Mouse (Mus musculus) CD4-positive, CD25-positive, alpha-beta regulatory T cell, adult 2 months (primary cell): ENCODE measurements around the gene Tanc2.

ENCODE experiments used
- DNase-seq: peaks from one replicate; pipeline ENCODE4 v3.0.0-alpha.2; 2012; ENCODE audit warnings: low read depth, low spot score

Tanc2 gene

DNA sequence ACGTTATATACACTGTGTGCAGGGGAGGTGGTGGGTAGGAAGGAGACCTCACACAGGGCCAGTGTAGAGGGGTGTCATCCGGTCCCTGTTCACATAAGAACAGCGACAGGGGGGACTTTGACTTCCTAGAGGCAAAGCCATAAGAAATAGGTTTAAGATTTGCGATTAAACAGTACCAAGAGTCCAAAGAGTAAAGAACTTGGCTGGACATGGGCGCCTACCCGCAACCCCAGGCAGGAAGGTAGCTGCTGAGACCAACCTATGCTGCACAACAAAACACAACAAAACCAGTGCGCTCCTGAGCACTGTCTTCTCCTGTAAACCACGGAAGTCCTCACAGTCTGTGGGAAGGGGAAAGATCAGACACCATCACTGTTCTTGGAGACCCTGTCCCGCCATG lies 362.3 kb downstream of the Tanc2 start:
- DNase-seq, result no peak

DNA sequence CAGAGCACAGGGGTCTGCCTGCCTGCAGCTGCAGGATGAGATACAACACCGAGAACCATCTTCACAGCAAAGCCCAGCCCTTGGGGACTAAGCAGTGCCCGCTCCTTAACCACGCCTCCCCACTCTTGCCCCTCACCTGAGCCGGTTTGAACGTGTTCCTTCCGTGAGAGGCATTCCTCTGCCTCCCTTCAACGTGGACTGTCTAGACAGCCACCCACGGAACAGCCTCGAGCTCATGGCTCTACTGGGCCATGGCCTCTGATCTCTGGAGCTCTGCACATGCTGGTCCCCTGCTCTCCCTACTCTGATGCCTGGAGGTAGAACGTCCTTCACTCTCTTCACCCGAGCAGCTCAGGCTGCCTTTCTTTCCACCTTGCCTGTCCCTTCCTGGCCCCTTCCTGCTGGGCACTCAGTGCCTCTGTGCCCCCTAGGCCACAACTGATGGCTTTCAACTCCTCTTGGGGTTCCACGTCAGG lies 363.2 kb downstream of the Tanc2 start, which contains the start of gene Cyb561:
Cyb561 (minus strand) TSS at position 426 of the 476 bp plus-strand sequence.
- no peak for DNase-seq

DNA sequence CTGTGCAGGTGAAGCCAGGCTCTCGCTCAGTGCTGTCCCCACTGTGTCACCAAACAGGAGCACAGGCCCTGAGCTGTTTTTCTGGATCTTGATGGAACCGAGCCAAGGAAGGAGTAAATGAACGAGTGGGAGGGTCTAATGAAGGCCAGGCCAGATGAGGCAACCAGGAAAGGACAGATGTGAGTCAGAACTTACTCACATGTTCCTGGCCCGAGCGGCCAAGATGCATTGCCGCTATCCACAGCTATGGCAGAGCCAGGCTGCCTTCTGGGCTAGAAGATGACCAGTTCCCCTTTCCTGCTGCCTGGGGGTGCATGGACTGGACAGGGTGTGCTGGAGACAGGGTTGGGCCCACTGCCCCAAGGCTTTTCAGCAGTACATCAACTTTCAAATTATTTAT lies 363.6 kb downstream of the Tanc2 start:
- DNase-seq, result no peak

GRCm38 (mm10) chr11:105955815-105956430 lies 366.1 kb downstream of the Tanc2 start:
- no peak for DNase-seq

DNA sequence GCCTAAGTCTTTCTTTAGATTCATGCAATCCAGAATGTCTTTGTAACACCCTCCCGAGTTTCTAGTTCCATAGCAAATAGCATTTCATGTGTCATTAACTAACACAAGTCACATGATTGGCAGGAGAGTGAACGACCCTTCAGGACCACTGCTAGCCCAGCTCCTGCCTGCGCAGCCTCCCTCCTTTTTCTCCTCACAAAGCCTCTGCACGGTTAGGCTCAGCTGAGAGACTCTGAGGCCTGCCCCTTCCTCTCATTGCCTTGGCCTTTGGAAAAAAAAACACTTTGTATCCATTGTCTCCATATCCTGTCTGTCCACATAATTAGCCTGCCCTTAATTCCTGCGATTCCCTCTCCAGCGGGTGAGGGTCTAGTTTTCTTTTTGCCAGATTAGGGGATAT lies 367.7 kb downstream of the Tanc2 start:
- no peak for DNase-seq

DNA sequence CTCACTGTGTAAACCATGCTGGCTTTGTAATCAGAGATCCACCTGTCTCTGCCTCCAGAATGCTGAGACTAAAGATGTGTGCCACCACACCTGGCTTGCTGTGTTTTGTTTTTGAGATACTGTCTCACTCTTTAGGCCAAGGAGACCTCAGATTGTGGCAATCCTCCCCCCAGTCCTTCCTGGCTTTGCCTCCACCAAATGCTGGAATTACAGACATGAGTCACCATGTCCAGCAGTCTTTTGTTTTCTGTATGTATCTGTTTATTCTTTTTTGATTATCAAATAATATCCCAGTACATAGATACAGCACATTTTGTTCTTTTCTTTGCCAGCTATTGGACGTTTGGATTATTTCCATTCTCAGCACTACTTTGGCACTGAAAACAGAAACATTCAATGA lies 368.8 kb downstream of the Tanc2 start:
- DNase-seq, result no peak

- peak; percentile 9 for DNase-seq
Measured at GRCm38 (mm10) chr11:105959355-105959754, 369.6 kb downstream of the Tanc2 start.

DNA sequence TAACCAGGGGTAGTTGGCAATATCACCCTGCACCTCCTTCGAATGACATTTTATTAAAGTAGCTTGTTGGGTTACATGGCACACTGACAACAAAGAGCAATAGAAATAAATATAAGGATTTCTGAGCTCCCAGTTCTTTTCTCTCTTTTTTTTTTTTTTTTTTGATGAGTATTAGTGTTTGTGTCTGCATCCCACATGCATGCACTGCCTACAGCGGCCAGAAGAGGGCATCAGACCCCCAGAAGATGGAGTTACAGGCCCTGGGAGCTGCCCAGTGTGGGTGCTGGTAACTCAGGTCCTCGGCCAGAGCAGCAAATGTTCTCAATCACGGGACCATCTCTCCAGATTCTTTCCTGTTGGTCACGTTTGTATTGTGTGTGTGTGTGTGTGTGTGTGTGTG lies 374.9 kb downstream of the Tanc2 start:
- peak; percentile 18 for DNase-seq

DNA sequence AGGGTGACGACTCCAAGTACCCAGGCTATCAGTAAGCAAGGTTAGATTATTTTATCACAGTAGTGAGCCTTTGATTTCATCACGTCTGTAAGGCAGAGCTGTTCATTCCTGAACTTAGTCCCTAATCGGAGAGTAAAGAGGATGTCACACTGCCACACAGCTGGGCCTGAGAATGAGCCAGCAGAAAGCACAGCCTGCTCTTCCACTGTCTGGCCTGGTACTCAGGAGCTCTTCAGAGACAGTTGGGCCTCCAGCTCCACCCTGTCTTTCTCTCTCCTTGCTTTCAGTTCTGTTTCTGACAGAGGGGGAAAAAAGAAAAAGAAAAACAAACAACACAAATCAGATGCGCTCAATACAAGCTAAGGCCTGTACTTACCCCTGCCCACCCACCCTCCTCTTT lies 376.5 kb downstream of the Tanc2 start:
- DNase-seq, result no peak

GRCm38 (mm10) chr11:105967741-105968574 lies 378.2 kb downstream of the Tanc2 start, which contains the start of gene Ace:
Gene Ace, plus strand, starts transcription at chr11:105967945.
- peak; percentile 14 for DNase-seq

DNA sequence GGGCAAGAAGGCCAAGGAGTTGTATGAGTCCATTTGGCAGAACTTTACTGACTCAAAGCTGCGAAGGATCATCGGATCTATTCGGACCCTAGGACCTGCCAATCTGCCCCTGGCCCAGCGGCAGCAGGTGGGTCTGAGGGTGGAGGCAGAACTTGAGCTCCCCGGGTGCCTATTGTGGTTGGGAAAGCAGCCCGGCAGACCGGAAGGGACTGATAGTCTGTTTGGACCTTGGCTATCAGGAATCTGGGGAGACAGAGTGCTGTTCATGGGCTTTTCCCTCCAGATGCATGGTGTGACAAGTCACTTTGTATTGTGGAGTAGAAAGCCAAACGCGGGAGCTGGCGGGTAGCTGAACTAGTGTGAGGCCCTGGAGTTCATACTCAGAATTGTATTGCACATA lies 379.2 kb downstream of the Tanc2 start:
- no peak for DNase-seq

DNA sequence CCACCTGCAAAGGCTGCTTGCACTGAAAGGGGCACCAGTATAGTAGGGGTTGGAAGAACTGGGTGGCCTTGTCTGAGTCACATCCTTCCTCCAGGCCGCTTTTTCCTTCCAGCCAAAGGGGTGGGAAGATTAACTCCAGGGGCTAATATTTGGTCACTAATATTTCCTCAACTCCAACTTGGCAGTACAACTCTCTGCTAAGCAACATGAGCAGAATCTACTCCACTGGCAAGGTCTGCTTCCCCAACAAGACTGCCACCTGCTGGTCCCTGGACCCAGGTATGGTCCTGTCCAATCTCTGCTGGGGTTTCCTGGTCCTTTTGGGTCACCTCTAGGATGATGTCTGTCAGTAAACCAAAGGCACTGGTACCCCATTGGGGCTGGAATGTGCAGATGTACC lies 379.7 kb downstream of the Tanc2 start:
- peak; percentile 50 for DNase-seq

DNA sequence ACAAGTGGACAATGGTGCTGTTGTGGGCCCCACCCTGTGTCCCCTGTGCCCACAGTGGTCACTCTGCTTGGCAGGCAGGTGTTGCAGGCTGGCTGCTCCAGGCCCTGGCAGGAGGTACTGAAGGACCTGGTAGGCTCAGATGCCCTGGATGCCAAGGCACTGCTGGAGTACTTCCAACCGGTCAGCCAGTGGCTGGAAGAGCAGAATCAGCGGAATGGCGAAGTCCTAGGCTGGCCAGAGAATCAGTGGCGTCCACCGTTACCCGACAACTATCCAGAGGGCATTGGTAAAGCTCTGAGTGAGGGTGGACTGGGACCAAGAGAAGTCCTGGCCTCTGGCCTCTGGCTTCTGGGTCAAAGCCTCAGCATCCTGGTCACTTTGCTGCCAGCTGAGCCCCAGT lies 384.8 kb downstream of the Tanc2 start:
- no peak for DNase-seq

DNA sequence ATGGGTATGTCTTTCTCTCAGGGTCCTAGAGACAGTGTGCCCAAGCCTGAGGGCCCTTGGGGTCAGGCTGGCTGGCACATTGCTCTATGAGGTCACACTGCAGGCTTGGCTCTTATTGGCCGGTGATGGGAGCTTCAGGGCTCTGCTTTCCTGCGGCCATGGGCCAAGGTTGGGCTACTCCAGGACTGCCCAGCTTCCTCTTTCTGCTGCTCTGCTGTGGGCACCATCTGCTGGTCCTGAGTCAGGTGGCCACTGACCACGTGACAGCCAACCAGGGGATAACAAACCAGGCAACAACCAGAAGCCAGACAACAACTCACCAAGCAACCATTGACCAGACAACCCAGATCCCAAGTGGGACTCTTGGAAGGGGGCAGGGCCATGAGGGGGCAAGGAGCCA lies 385.3 kb downstream of the Tanc2 start:
- DNase-seq, result no peak

GRCm38 (mm10) chr11:105975636-105976035 lies 385.9 kb downstream of the Tanc2 start:
- DNase-seq, result no peak

DNA sequence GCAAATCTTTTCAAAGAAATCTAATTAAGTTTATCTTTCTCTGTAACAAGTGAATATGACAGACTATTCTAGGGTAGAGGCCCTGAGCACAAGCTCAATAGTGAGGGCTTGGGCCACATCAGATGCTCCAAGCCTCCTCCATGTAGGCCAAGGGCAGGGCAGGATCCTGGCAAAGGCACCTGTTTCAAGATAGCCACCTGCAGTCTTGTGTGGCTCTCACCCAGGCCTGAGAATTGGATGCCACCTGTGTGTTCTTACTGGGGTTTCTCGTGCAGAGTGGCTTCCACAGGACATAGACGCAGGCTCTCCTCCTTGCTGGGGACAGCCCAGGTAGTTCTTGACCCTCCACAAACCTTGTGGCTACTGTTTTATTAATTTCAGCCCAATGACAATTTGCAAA lies 388.4 kb downstream of the Tanc2 start:
- DNase-seq, result no peak

DNA sequence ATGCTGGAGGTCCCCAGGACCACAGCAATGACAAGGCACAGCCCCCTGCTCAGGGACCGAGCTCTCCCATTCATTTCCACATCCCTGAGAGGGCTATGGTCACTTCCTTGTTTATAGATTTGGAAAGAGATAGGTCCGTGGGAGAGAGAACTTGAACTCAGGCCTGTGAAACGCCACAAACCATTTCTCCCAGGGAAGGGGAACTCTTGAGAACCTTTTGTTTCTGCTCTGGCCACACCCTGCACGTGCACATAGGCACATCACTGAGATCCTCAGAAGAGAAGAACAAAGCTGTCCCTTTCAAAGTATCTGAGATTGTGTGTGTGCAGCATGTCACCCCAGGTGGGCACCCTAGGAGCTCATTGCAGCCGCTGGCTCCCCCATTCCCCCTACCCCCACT lies 388.8 kb downstream of the Tanc2 start:
- DNase-seq, result no peak
